Mouse (Mus musculus) limb, embryonic 12.5 days (tissue): ENCODE measurements at regions not wholly inside any gene's neighbourhood (a gene's known extent, or its start where the extent isn't known, plus 50 kb on each side); places are given as distances from the start of the nearest gene placed in this dataset.

Source experiments
- ATAC-seq: fragments of 200-750 bp; cut with Nextera tagmentation; 2 replicates; pipeline ENCODE4 v1.8.0; 2017; ENCODE audit warnings: low read depth, moderate TSS enrichment; ENCODE audit not compliant: insufficient number of reproducible peaks, insufficient read depth, low FRiP score, low TSS enrichment
- H3K27ac ChIP-seq: fragments of 300-500 bp; sonication (generic); 2 replicates; pipeline ENCODE4 v1.5.1; 2016; ENCODE audit warnings: mild to moderate bottlenecking, moderate library complexity
- H3K27me3 ChIP-seq: fragments of 300-500 bp; sonication (generic); 2 replicates; pipeline ENCODE4 v1.6.1; 2016; ENCODE audit warnings: mild to moderate bottlenecking, moderate library complexity
- H3K36me3 ChIP-seq: fragments of 300-500 bp; sonication (generic); 2 replicates; pipeline ENCODE4 v1.6.1; 2016; ENCODE audit warnings: mild to moderate bottlenecking, moderate library complexity
- H3K4me1 ChIP-seq: fragments of 300-500 bp; sonication (generic); replicated peaks from 2 replicates; pipeline ENCODE4 v1.6.1; 2016
- H3K4me2 ChIP-seq: fragments of 300-500 bp; sonication (generic); 2 replicates; pipeline ENCODE4 v1.6.1; 2016; ENCODE audit warnings: mild to moderate bottlenecking, moderate library complexity
- H3K4me3 ChIP-seq: fragments of 300-500 bp; sonication (generic); replicated peaks from 2 replicates; pipeline ENCODE4 v1.5.1; 2016; ENCODE audit warnings: mild to moderate bottlenecking
- H3K9ac ChIP-seq: fragments of 300-500 bp; sonication (generic); replicated peaks from 2 replicates; pipeline ENCODE4 v1.6.1; 2016; ENCODE audit warnings: mild to moderate bottlenecking, moderate library complexity
- H3K9me3 ChIP-seq: fragments of 300-500 bp; sonication (generic); 2 replicates; pipeline ENCODE4 v1.6.1; 2016; ENCODE audit warnings: mild to moderate bottlenecking, moderate library complexity
- WGBS: fragments of 180-500 bp; shearing (Covaris S2); methylation state at CpG from one replicate; pipeline ENCODE4 v1.1.7; 2016; 5-methylcytosine and 5-hydroxymethylcytosine counted together

DNA sequence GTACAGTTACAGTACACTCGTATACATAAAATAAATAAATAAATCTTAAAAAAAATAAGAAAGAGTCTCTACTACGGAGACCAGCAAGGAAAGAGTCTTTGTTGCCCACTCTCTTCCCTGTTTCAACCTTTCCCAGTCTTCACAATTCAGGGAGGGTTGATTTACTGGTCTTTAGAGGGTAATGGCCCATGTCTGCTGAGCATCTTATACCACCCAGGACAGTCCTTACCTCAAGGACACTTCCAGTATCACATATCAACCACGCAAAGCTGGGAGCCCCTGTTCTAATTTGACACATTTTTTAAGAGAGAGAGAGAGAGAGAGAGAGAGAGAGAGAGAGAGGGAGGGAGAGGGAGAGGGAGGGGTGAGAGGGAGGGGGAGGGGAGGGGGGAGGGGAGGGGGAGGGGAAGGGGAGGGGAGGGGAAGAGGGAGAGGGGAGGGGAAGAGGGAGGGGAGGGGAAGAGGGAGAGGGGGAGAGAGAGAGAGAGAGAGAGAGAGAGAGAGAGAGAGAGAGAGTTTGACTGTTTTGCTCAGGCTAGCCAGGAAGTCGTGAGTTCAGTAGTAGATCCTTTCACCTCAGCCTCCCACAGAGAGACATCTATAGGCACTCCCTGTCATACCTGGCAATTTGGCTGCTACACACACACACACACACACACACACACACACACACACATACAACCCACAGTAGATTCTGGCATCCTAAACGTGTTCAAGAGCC, 125.0 kb downstream of the Ets2 start:
- H3K4me3 ChIP-seq: no peak overlapping the region
- no peaks in the 10 kb centered on the region for H3K9me3 ChIP-seq
- no peak overlapping the region for H3K9ac ChIP-seq
- H3K27me3 ChIP-seq: no peaks in the 10 kb centered on the region
- H3K4me2 ChIP-seq: no peak overlapping the region
- peaks cover 46% of the 10 kb centered on the region for H3K4me1 ChIP-seq
- no peak for ATAC-seq
- WGBS: 64% methylated on average over 4 of the region's 5 CpGs
- no peak overlapping the region for H3K27ac ChIP-seq
- no peaks in the 10 kb centered on the region for H3K36me3 ChIP-seq

- Histone ChIP-seq H3K9me3 (no peaks in the 10 kb centered on the region), H3K27me3 (no peaks in the 10 kb centered on the region), H3K4me3 (no peak overlapping the region), H3K4me1 (peaks cover 40% of the 10 kb centered on the region), H3K36me3 (no peaks in the 10 kb centered on the region), H3K27ac (peak overlapping the region; percentile 84; the same call in 1 of the 2 replicates), H3K4me2 (no peak overlapping the region), H3K9ac (no peak overlapping the region)
- WGBS: 39% methylated on average over 5 of the region's 5 CpGs
- ATAC-seq: no peak
Observed at GRCm38 (mm10) chr16:95825723-95826122, 123.8 kb downstream of the Ets2 start.

GRCm38 (mm10) chr16:95824720-95825534, 123.1 kb downstream of the Ets2 start:
- WGBS: 6% methylated on average over 7 of the region's 7 CpGs
- Histone ChIP-seq H3K36me3 (no peaks in the 10 kb centered on the region), H3K27me3 (no peaks in the 10 kb centered on the region), H3K4me3 (no peak overlapping the region), H3K4me2 (0 out of 2 replicates have a peak overlapping the region, but pooled peaks have one; percentile 3), H3K27ac (peak overlapping the region; percentile 84), H3K4me1 (peaks cover 40% of the 10 kb centered on the region), H3K9me3 (no peaks in the 10 kb centered on the region), H3K9ac (no peak overlapping the region)
- no peak for ATAC-seq

DNA sequence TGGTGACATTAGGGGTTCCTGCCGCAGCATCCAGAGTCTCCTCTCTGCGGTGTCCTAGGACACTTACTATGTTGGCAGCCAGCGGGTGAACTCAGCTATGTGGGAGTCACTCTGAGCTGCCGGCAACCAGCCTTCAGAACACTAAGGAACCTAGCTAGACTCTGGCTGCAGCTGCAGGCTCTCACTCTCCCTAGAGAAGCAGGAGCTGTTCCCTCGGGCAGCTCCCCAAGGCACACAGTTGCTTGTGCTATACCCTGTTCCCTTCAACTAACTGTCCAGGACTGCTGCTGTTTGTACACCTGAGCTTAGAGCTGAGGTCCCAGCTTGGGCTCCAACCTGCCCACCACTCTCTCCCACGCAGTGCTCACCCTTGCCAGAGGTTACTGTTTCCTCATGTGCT, 121.9 kb downstream of the Ets2 start:
- no peak for ATAC-seq
- H3K4me3 ChIP-seq: no peak overlapping the region
- no peaks in the 10 kb centered on the region for H3K36me3 ChIP-seq
- H3K9me3 ChIP-seq: no peaks in the 10 kb centered on the region
- WGBS: 32% methylated on average over 6 of the region's 6 CpGs
- no peaks in the 10 kb centered on the region for H3K27me3 ChIP-seq
- H3K9ac ChIP-seq: 0 out of 2 replicates have a peak overlapping the region, but pooled peaks have one; percentile 6
- peaks cover 40% of the 10 kb centered on the region for H3K4me1 ChIP-seq
- H3K4me2 ChIP-seq: no peak overlapping the region
- peak overlapping the region; percentile 84 for H3K27ac ChIP-seq

- no peaks in the 10 kb centered on the region for H3K27me3 ChIP-seq
- no peak overlapping the region for H3K4me2 ChIP-seq
- H3K9me3 ChIP-seq: peaks cover 11% of the 10 kb centered on the region
- H3K4me3 ChIP-seq: no peak overlapping the region
- no peak for ATAC-seq
- 88% methylated on average over 7 of the region's 7 CpGs for WGBS
- no peak overlapping the region for H3K27ac ChIP-seq
- no peak overlapping the region for H3K9ac ChIP-seq
- H3K4me1 ChIP-seq: peaks cover 40% of the 10 kb centered on the region
- H3K36me3 ChIP-seq: no peaks in the 10 kb centered on the region
Observed at GRCm38 (mm10) chr16:95821080-95821479, 119.2 kb downstream of the Ets2 start.

DNA sequence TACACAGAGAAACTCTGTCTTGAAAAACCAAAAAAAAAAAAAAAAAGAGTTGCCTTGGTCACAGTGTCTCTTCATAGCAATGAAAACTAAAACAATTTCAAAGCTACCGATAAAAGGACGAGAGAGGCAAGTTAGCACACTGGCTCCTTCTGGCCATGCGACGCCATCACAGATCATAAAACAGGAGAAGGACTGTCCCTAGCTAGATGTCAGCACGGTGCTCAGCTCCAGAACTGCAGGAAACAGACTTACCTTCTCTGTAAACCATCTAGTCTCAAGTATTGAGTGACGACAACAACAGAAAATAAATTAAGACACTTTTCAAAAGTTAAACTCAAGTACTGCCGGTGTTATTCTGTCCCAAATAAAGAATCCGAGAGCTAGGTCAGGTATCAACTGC, 118.7 kb downstream of the Ets2 start:
- H3K27ac ChIP-seq: no peak overlapping the region
- no peak overlapping the region for H3K4me3 ChIP-seq
- 71% methylated on average over 8 of the region's 8 CpGs for WGBS
- H3K9me3 ChIP-seq: peaks cover 11% of the 10 kb centered on the region
- H3K4me2 ChIP-seq: no peak overlapping the region
- H3K27me3 ChIP-seq: no peaks in the 10 kb centered on the region
- H3K36me3 ChIP-seq: no peaks in the 10 kb centered on the region
- H3K9ac ChIP-seq: no peak overlapping the region
- H3K4me1 ChIP-seq: peaks cover 35% of the 10 kb centered on the region
- no peak for ATAC-seq

DNA sequence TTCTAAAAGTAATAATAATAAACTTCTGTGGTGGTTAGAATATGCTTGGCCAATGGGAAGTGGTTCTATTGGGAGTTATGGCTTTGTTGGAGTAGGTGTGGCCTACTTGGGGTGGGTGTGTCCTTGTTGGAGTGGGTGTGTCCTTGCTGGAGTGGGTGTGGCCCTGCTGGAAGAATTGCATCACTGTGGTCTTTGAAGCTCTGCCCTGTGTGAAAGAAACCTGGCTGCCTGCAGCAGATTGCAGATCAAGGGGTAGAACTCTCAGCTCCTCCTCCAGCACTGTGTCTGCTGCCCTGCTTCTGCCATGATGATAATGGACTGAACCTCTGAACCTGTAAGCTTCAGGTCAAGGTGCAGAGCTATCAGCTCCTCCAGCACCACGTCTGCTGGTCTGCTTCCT, 118.1 kb downstream of the Ets2 start:
- 44% methylated on average over 1 of the region's 1 CpGs for WGBS
- ATAC-seq: no peak
- H3K27ac ChIP-seq: no peak overlapping the region
- no peaks in the 10 kb centered on the region for H3K27me3 ChIP-seq
- peaks cover 11% of the 10 kb centered on the region for H3K9me3 ChIP-seq
- peaks cover 29% of the 10 kb centered on the region for H3K4me1 ChIP-seq
- H3K36me3 ChIP-seq: no peaks in the 10 kb centered on the region
- no peak overlapping the region for H3K9ac ChIP-seq
- no peak overlapping the region for H3K4me2 ChIP-seq
- no peak overlapping the region for H3K4me3 ChIP-seq

- H3K4me2 ChIP-seq: no peak overlapping the region
- 0 out of 2 replicates have a peak, but pooled peaks cover 5% of the 10 kb centered on the region for H3K4me1 ChIP-seq
- no peak overlapping the region for H3K9ac ChIP-seq
- ATAC-seq: no peak
- no peaks in the 10 kb centered on the region for H3K27me3 ChIP-seq
- no peak overlapping the region for H3K4me3 ChIP-seq
- H3K27ac ChIP-seq: no peak overlapping the region
- peaks cover 11% of the 10 kb centered on the region for H3K9me3 ChIP-seq
- 95% methylated on average over 13 of the region's 13 CpGs for WGBS
- H3K36me3 ChIP-seq: no peaks in the 10 kb centered on the region
Observed at GRCm38 (mm10) chr16:95815966-95816365, 114.1 kb downstream of the Ets2 start.

DNA sequence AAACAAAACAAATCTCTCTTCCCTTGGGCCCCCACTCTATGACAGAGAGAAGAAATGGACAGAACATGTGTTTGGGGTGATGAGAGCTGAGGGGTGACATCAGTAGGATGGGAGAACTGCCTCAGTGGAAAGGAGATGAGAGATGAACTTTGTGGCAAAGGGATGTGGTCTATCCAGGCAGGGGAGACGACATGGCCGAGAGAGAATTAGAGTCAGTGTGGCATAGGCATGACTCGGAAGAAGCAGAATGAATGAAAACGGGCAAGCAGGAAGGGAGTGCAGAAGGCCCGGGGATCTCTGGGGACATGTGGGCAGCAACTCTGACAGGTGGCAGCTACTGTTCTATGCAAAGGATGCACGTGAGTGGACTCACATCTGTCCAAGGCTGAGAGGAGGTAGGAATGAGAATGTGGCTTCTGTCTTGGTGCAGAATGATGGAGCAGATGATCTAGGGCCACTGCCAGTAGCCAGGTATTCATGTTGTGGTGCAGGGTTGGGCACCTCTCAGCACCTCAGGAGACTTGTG, 113.4 kb downstream of the Ets2 start:
- ATAC-seq: no peak
- no peak overlapping the region for H3K9ac ChIP-seq
- no peaks in the 10 kb centered on the region for H3K27me3 ChIP-seq
- peaks cover 11% of the 10 kb centered on the region for H3K9me3 ChIP-seq
- 0 out of 2 replicates have a peak, but pooled peaks cover 7% of the 10 kb centered on the region for H3K4me1 ChIP-seq
- no peak overlapping the region for H3K27ac ChIP-seq
- H3K36me3 ChIP-seq: no peaks in the 10 kb centered on the region
- 92% methylated on average over 6 of the region's 6 CpGs for WGBS
- no peak overlapping the region for H3K4me2 ChIP-seq
- H3K4me3 ChIP-seq: no peak overlapping the region

- Histone ChIP-seq H3K4me1 (0 out of 2 replicates have a peak, but pooled peaks cover 7% of the 10 kb centered on the region), H3K4me3 (no peak overlapping the region), H3K27me3 (no peaks in the 10 kb centered on the region), H3K4me2 (no peak overlapping the region), H3K27ac (no peak overlapping the region), H3K9me3 (peaks cover 11% of the 10 kb centered on the region), H3K36me3 (no peaks in the 10 kb centered on the region), H3K9ac (no peak overlapping the region)
- 90% methylated on average over 9 of the region's 9 CpGs for WGBS
- no peak for ATAC-seq
Observed at GRCm38 (mm10) chr16:95814513-95815118, 112.7 kb downstream of the Ets2 start.

GRCm38 (mm10) chr16:95811092-95811491, 109.2 kb downstream of the Ets2 start:
- WGBS: 83% methylated on average over 6 of the region's 6 CpGs
- Histone ChIP-seq H3K4me1 (peaks cover 24% of the 10 kb centered on the region), H3K4me2 (no peak overlapping the region), H3K36me3 (no peaks in the 10 kb centered on the region), H3K9me3 (no peaks in the 10 kb centered on the region), H3K27ac (no peak overlapping the region), H3K4me3 (no peak overlapping the region), H3K27me3 (no peaks in the 10 kb centered on the region), H3K9ac (no peak overlapping the region)
- no peak for ATAC-seq
